Mouse (Mus musculus) gastrocnemius, adult 2 months (tissue): ENCODE data around the gene Kat2b. TPM values are rescaled to one million over a fixed set of nuclear protein-coding genes. Genes with fewer than 3 reads are reported as not detected.
A peak's percentile ranks its signal among the peaks of the same experiment; 100 is the strongest.
"Not testable (repeated sequence)": the region's sequence is repeated elsewhere in the genome, so short reads cannot be mapped to it uniquely, and the experiment has no call there.

ENCODE experiments used
- DNase-seq: peaks from one replicate; pipeline ENCODE4 v3.0.0; 2022
- H3K27ac ChIP-seq: fragments of 200-600 bp; 2 replicates; pipeline ENCODE4 v1.8.1; 2022; ENCODE audit warnings: mild to moderate bottlenecking
- H3K4me3 ChIP-seq: fragments of 200-600 bp; 2 replicates; pipeline ENCODE4 v1.8.1; 2022; ENCODE audit warnings: mild to moderate bottlenecking, moderate library complexity
- CTCF ChIP-seq: fragments of 200-600 bp; IDR thresholded peaks from 2 replicates; pipeline ENCODE4 v1.8.1; 2022; ENCODE audit warnings: antibody characterized with exemption, mild to moderate bottlenecking, moderate library complexity
- intact Hi-C: fragments of 180-260 bp; cut with DNase I; formaldehyde crosslinking; loops from one replicate; pipeline ENCODE4 v1.15.1; 2025
- total RNA-seq, 2 experiments: library from RNA; stranded (reverse); gene quantifications; 2 replicates each; pipeline ENCODE4 v1.2.3; 2021

The Kat2b gene
- total RNA-seq, 2 experiments from 2014 or later = 65.7 to 70.4 TPM

GRCm38 (mm10) chr17:53591910-53592309 is 25.2 kb downstream of the Kat2b start:
- no peak for TF ChIP-seq CTCF
- intact Hi-C loops = no loop called here
- Histone ChIP-seq H3K27ac (no peak overlapping the region), H3K4me3 (no peak overlapping the region)
- no peak for DNase-seq

- intact Hi-C loops = no loop called here
- no peak for TF ChIP-seq CTCF
- no peak for DNase-seq
- Histone ChIP-seq H3K27ac (no peak overlapping the region), H3K4me3 (no peak overlapping the region)
These were observed 27.9 kb downstream of the Kat2b start for GRCm38 (mm10) chr17:53594590-53594989.

- TF ChIP-seq CTCF = no peak
- intact Hi-C loops = no loop called here
- H3K4me3 ChIP-seq = no peak overlapping the region
- peak overlapping the region; percentile 70 for H3K27ac ChIP-seq
- DNase-seq = no peak
These were observed 28.9 kb downstream of the Kat2b start for GRCm38 (mm10) chr17:53595527-53595926.

- peak; percentile 80 for DNase-seq
- intact Hi-C loops = no loop called here
- no peak for TF ChIP-seq CTCF
- peak overlapping the region; percentile 70 for H3K27ac ChIP-seq
- H3K4me3 ChIP-seq = 0 out of 2 replicates have a peak overlapping the region, but pooled peaks have one; percentile 17
These were observed 29.7 kb downstream of the Kat2b start for GRCm38 (mm10) chr17:53596314-53596882.

- intact Hi-C loops = no loop called here
- no peak for TF ChIP-seq CTCF
These were observed 30.5 kb downstream of the Kat2b start for GRCm38 (mm10) chr17:53596941-53597790.

DNA sequence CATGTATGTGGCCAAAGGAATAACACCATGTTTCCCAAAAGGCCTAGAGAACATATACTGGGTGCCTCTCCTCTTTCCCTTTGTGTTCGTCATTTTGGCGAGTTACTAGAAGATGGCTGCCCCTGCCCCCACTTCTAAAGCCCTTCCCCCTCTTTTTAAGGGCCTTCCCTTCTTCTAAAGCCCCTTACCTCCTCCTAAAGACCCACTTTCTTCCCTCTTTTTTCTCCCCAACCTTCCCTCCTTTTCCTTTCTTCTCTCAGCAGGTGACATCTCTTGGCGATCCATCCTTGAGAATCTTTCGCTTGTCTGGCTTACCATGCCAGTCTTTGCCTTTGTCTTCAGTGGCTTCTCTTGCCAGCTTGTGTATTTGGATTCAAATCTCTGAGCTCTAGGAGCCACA is 31.9 kb downstream of the Kat2b start:
- Histone ChIP-seq H3K27ac (no peak overlapping the region), H3K4me3 (no peak overlapping the region)
- TF ChIP-seq CTCF = no peak
- intact Hi-C loops = no loop called here
- DNase-seq = no peak

More at GRCm38 (mm10) chr17:53596941-53597790, 30.5 kb downstream of the Kat2b start:
- H3K4me3 ChIP-seq = no peak overlapping the region
- peak overlapping the region; percentile 70 for H3K27ac ChIP-seq
- no peak for DNase-seq

- intact Hi-C loops, H3K27ac ChIP-seq, H3K4me3 ChIP-seq, DNase-seq: not testable (repeated sequence)
These were observed 36.6 kb downstream of the Kat2b start for GRCm38 (mm10) chr17:53603236-53603635.

GRCm38 (mm10) chr17:53606082-53606481 is 39.4 kb downstream of the Kat2b start:
- H3K27ac ChIP-seq, intact Hi-C loops, DNase-seq, H3K4me3 ChIP-seq: not testable (repeated sequence)

DNA sequence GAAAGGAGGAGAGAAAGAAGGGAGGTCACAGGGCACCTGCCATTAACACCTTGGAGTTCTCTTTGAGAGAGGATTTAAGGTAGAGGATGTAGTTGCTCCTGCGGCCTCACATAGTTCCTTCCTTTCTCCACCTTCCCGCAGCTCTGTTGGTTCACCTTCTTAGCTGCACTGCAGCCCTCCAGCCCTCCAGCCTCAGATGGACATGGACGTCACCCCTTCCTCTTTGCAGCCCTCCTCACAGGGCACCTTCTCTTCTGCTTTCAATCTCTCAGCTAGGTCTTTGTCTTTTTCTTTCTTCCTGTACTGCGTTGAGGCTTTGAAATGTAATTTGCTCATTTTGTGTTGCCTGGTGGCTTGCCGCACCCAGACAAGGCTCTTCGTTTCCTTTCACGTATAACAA is 42.3 kb downstream of the Kat2b start:
- H3K4me3 ChIP-seq, DNase-seq, H3K27ac ChIP-seq, intact Hi-C loops: not testable (repeated sequence)

DNA sequence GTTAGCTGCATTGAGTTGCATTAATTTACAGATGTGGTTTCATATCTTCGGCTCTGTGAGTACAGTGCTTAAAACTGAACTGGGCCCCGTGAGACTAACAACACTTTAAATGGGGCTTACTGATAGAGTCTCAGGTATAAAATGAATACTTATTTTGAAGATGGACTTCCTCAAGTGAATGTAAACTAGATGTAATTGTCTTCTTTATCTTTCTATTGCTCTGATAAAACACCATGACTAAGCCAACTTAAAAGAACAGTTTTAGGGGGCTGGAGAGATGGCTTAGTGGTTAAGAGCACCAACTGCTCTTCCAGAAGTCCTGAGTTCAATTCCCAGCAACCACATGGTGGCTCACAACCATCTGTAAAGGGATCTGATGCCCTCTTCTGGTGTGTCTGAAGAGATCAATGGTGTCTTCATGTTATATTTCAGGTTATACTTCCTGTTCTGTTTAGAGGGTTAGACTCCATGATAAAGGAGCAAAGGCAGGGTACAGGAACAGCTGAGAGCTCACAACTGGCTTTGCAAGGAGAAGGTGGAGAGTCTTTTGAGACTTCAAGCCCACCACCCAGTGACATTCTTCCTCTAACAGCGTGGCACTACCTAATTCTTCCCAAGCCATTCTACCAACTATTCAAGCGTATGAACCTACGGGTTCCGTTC is 50.8 kb downstream of the Kat2b start:
- DNase-seq = no peak
- no peak overlapping the region for H3K4me3 ChIP-seq
- intact Hi-C loops = no loop called here
- H3K27ac ChIP-seq = no peak overlapping the region
- TF ChIP-seq CTCF = peak; percentile 12; the same call in 1 of the 2 replicates

DNA sequence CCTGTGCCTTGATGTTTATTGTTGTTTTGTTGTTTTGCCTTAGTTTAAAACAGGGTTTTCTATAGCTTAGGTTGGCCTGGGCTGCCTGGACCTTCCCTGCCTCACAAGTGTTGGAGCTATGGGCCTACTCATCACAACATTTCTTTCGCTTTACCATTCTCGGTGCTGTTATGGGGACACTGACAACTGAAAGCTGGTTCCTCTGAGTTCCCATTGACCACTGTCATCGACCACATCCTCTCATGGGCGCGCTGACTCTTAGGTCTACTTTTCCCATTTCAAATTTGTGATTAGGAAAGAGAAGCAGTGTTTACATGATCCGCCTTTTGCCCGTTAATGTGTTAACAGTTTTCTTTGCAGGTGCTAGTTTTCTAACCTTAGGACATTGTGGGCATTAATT is 51.7 kb downstream of the Kat2b start:
- intact Hi-C loops = no loop called here
- TF ChIP-seq CTCF = no peak

GRCm38 (mm10) chr17:53619391-53619790 is 52.7 kb downstream of the Kat2b start:
- intact Hi-C loops = no loop called here
- Histone ChIP-seq H3K27ac (no peak overlapping the region), H3K4me3 (no peak overlapping the region)
- DNase-seq = no peak
- no peak for TF ChIP-seq CTCF

More for the DNA sequence above, 51.7 kb downstream of the Kat2b start:
- no peak overlapping the region for H3K27ac ChIP-seq
- no peak overlapping the region for H3K4me3 ChIP-seq
- DNase-seq = no peak

DNA sequence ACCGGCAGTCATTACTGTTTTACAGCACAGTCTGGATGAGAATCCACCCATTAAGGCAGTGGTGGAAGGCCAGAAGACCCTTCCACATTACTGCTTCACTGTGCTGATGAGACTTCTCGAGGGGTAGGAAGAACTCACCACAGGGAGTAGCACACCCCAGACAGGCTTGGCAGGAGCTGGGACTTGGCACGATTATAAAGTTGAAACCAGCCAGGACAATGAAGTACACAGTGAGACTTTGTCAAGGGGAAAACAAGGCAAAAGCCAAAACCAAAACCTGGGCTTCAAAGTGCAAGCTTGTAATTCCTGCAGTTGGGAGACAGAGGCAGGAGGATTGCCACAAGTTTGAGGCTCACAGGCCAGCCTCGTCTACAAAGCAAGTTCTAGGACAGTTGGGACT is 54.0 kb downstream of the Kat2b start:
- H3K4me3 ChIP-seq = no peak overlapping the region
- no peak for TF ChIP-seq CTCF
- DNase-seq = peak; percentile 31
- intact Hi-C loops = loop anchor here (5.0 kb wide), 1 partner anchor 53 kb away; the partner anchor contains the start of gene Kat2b
- no peak overlapping the region for H3K27ac ChIP-seq
